Mouse (Mus musculus) frontal cortex, postnatal 25 days (tissue): ENCODE results near the gene Slmap.
"Not testable (repeated sequence)": the region's sequence is repeated elsewhere in the genome, so short reads cannot be mapped to it uniquely, and the experiment has no call there.

Experiments used
- DNase-seq, 2 experiments: peaks; one replicate each; pipeline ENCODE4 v3.0.0; 2022; ENCODE audit warnings: low spot score in 2 of 2

Slmap gene

DNA sequence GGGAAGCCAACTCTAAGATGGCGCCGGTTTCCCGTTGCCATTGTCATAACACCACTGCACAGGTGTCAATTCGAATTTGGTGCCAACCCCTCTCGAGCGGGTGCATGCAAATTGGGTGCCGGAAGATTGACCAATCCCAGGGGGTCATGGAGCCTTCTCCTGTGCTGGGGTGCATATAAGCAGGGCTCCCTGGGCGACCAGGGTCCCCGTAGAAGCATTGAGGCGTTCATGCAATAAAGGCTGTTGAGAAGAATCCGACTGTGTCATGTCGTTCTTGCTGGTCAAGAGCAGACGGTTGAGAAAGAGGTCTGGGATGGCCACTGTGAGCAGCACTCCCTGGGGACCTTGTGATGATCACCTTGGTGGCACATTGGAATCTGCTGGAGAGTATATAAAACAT, 142.9 kb downstream of the Slmap start:
- no peak for DNase-seq

GRCm38 (mm10) chr14:26388961-26389360, 145.8 kb downstream of the Slmap start:
- not testable (repeated sequence) for DNase-seq

- DNase-seq: not testable (repeated sequence)
Observed at GRCm38 (mm10) chr14:26386999-26387398, 147.7 kb downstream of the Slmap start.

- DNase-seq: not testable (repeated sequence)
Observed at GRCm38 (mm10) chr14:26385659-26386058, 149.1 kb downstream of the Slmap start.

GRCm38 (mm10) chr14:26379071-26379470, 155.7 kb downstream of the Slmap start:
- no peak for DNase-seq

DNA sequence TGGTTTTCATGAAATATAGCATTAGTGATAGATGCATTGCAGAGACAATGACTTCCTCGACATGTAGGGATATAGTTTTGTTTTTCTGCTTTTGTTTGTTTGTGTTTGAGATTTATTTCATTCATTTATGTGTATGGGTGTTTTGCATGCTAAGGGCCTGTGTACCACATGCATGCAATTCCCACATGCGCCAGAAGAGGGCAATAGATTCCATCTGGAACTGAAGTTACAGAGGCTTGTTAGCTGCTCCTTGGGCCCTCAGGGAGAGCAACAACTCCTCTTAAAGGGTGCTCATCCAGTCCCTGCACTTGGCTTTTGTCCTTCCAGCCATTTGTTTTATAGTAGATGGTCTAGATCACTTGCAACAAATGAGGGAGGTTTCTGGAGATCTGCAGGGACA, 158.1 kb downstream of the Slmap start:
- DNase-seq: peak; percentile 46 to 53
